Mouse (Mus musculus): ENCODE measurements around the gene Dazap2.

DNA sequence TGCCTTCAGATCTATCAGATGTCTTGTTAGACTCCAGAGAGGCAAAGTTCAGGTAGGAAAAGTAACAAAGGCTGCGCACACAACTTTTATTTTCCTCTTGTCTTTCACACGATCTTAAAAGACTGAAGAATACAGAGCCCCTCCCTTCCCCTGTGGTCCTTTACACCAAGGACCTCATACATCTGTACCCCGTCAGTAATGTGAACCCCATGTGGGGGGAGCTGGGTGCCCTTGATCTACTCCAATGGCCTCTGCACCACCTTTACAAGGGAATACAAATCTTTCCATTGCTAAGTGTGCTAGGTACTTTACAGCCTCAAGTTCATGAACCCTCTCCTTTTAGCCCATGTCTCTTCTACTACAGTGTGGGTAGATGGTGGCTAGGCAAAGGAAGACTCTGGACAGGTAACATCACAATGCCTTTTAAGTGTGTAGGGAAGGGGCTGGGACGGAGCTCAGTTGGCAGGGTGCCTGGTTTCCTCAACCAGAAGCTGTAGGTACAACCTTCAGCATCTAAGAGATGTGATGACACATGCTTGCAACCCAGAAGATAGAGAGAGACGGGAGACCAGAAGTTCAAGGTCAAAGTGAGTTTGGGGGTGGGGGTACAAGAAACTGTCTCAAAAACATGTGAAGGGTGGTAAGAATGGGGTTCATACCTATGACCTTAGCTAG, 52.9 kb downstream of the Dazap2 start:
- TF ChIP-seq POLR2A (IDR thresholded peaks at IDR 0.05; ENCODE audit: insufficient read depth, low read depth, low read length) (no peak), CTCF (IDR thresholded peaks at IDR 0.05; ENCODE audit: insufficient read depth, low read depth, low read length) (no peak)

All from olfactory bulb, adult 2 months (tissue).